Mouse (Mus musculus) E14TG2a.4 (cell line): ENCODE results near the gene Bcl11a.

Experiments
- CTCF ChIP-seq: conservative IDR thresholded peaks from 2 replicates; pipeline ENCODE4 v1.5.1; 2014; ENCODE audit warnings: low read length
- NANOG ChIP-seq: IDR thresholded peaks from 2 replicates; pipeline ENCODE4 v1.6.1; 2014; ENCODE audit warnings: borderline replicate concordance, low read length, mixed read lengths
- POU5F1 ChIP-seq: IDR thresholded peaks from 2 replicates; pipeline ENCODE4 v1.6.1; 2014; ENCODE audit warnings: low read length, borderline replicate concordance

- TF ChIP-seq CTCF (no peak), NANOG (no peak), POU5F1 (no peak)
These were observed 121.7 kb downstream of the Bcl11a start for GRCm38 (mm10) chr11:24199560-24199959.
